Mouse (Mus musculus) forebrain, embryonic 16.5 days (tissue): ENCODE results near the gene Hacd2. TPM values are rescaled to one million over a fixed set of nuclear protein-coding genes. Genes with fewer than 3 reads are reported as not detected.

ENCODE experiments used
- ATAC-seq: fragments of 200-750 bp; cut with Nextera tagmentation; 2 replicates; pipeline ENCODE4 v1.8.0; 2017; ENCODE audit warnings: mild to moderate bottlenecking, moderate library complexity
- H3K27ac ChIP-seq: fragments of 300-500 bp; sonication (generic); 2 replicates; pipeline ENCODE4 v1.5.1; 2014; ENCODE audit warnings: low read length, control low read depth
- H3K27me3 ChIP-seq: fragments of 300-500 bp; sonication (generic); replicated peaks from 2 replicates; pipeline ENCODE4 v1.6.1; 2014; ENCODE audit warnings: low read length; ENCODE audit not compliant: control insufficient read depth, insufficient read depth
- H3K36me3 ChIP-seq: fragments of 300-500 bp; sonication (generic); 2 replicates; pipeline ENCODE4 v1.6.1; 2014; ENCODE audit not compliant: control insufficient read depth, insufficient read depth
- H3K4me1 ChIP-seq: fragments of 300-500 bp; sonication (generic); replicated peaks from 2 replicates; pipeline ENCODE4 v1.6.1; 2014; ENCODE audit warnings: low read length; ENCODE audit not compliant: control insufficient read depth, insufficient read depth
- H3K4me2 ChIP-seq: fragments of 300-500 bp; sonication (generic); 2 replicates; pipeline ENCODE4 v1.6.1; 2014; ENCODE audit warnings: mild to moderate bottlenecking, low read length, control low read depth
- H3K4me3 ChIP-seq: fragments of 300-500 bp; sonication (generic); replicated peaks from 2 replicates; pipeline ENCODE4 v1.5.1; 2014; ENCODE audit warnings: mild to moderate bottlenecking, low read length, control low read depth
- H3K9ac ChIP-seq: fragments of 300-500 bp; sonication (generic); replicated peaks from 2 replicates; pipeline ENCODE4 v1.6.1; 2014; ENCODE audit warnings: low read depth, low read length, control low read depth
- H3K9me3 ChIP-seq: fragments of 300-500 bp; sonication (generic); 2 replicates; pipeline ENCODE4 v1.6.1; 2016; ENCODE audit warnings: low read length; ENCODE audit not compliant: control insufficient read depth
- WGBS: fragments of 180-500 bp; shearing (Covaris S2); extraction: QIAGEN DNeasy Blood & Tissue Kit; methylation state at CpG from one replicate; pipeline ENCODE4 v1.1.7; 2014; 5-methylcytosine and 5-hydroxymethylcytosine counted together
- polyA plus RNA-seq: library from polyadenylated mRNA; unstranded; fragments of >200 nt; fragmentation: Nextera tagmentation; extraction: Ambion mirVana; gene quantifications from 2 replicates; pipeline ENCODE4 v1.2.1, GENCODE M21; 2015

Hacd2 gene
- polyA plus RNA-seq, 1 experiment from 2014 or later: 39.8 TPM

- no peaks in the 10 kb centered on the region for H3K9me3 ChIP-seq
- H3K27ac ChIP-seq: no peak overlapping the region
- H3K4me1 ChIP-seq: no peaks in the 10 kb centered on the region
- H3K27me3 ChIP-seq: no peaks in the 10 kb centered on the region
- ATAC-seq: no peak
- no peak overlapping the region for H3K4me3 ChIP-seq
- no peaks in the 10 kb centered on the region for H3K36me3 ChIP-seq
- no peak overlapping the region for H3K9ac ChIP-seq
- H3K4me2 ChIP-seq: no peak overlapping the region
- 17% methylated on average over 4 of the region's 4 CpGs for WGBS
These were observed 123.9 kb downstream of the Hacd2 start for GRCm38 (mm10) chr16:35146153-35146552.

GRCm38 (mm10) chr16:35153146-35153755 is 131.0 kb downstream of the Hacd2 start:
- no peak overlapping the region for H3K9ac ChIP-seq
- H3K4me2 ChIP-seq: no peak overlapping the region
- ATAC-seq: no peak
- H3K4me3 ChIP-seq: no peak overlapping the region
- no peak overlapping the region for H3K27ac ChIP-seq
- 4% methylated on average over 12 of the region's 12 CpGs for WGBS
- no peaks in the 10 kb centered on the region for H3K9me3 ChIP-seq
- no peaks in the 10 kb centered on the region for H3K36me3 ChIP-seq
- H3K4me1 ChIP-seq: peaks cover 35% of the 10 kb centered on the region
- H3K27me3 ChIP-seq: peaks cover 11% of the 10 kb centered on the region; the same call in 1 of the 2 replicates

- Histone ChIP-seq H3K4me3 (peak overlapping the region; percentile 72), H3K27me3 (peaks cover 11% of the 10 kb centered on the region; the same call in 1 of the 2 replicates), H3K27ac (peak overlapping the region; percentile 85), H3K4me1 (peaks cover 42% of the 10 kb centered on the region), H3K9ac (peak overlapping the region; percentile 92), H3K4me2 (peak overlapping the region; percentile 82), H3K36me3 (no peaks in the 10 kb centered on the region), H3K9me3 (no peaks in the 10 kb centered on the region)
- peak; percentile 80 for ATAC-seq
- WGBS: 0% methylated on average over 29 of the region's 29 CpGs
These were observed 132.0 kb downstream of the Hacd2 start for GRCm38 (mm10) chr16:35154245-35154640.

GRCm38 (mm10) chr16:35154641-35155390 is 132.6 kb downstream of the Hacd2 start, which contains the start of gene Adcy5:
TSS of gene Adcy5 (plus strand) at chr16:35154877.
- 1% methylated on average over 78 of the region's 104 CpGs for WGBS
- peak within 1 kb of the TSS; percentile 72 for H3K4me3 ChIP-seq
- H3K9ac ChIP-seq: peak within 1 kb of the TSS; percentile 92
- H3K36me3 ChIP-seq: no peaks in the 10 kb centered on the region
- peaks cover 48% of the 10 kb centered on the region for H3K4me1 ChIP-seq
- peak; percentile 69 for ATAC-seq
- H3K27me3 ChIP-seq: peaks cover 11% of the 10 kb centered on the region; the same call in 1 of the 2 replicates
- no peaks in the 10 kb centered on the region for H3K9me3 ChIP-seq
- peak within 1 kb of the TSS; percentile 85 for H3K27ac ChIP-seq
- peak within 1 kb of the TSS; percentile 82 for H3K4me2 ChIP-seq

- Histone ChIP-seq H3K4me3 (peak overlapping the region; percentile 72), H3K27ac (peak overlapping the region; percentile 85), H3K27me3 (peaks cover 11% of the 10 kb centered on the region; the same call in 1 of the 2 replicates), H3K9me3 (no peaks in the 10 kb centered on the region), H3K4me2 (peak overlapping the region; percentile 82), H3K36me3 (no peaks in the 10 kb centered on the region), H3K4me1 (peaks cover 56% of the 10 kb centered on the region), H3K9ac (peak overlapping the region; percentile 92)
- 1% methylated on average over 68 of the region's 87 CpGs for WGBS
- peak; percentile 8; the same call in 1 of the 2 replicates for ATAC-seq
These were observed 133.4 kb downstream of the Hacd2 start for GRCm38 (mm10) chr16:35155391-35156305.

GRCm38 (mm10) chr16:35156306-35156695 is 134.1 kb downstream of the Hacd2 start:
- H3K4me2 ChIP-seq: peak overlapping the region; percentile 82
- H3K27me3 ChIP-seq: peaks cover 11% of the 10 kb centered on the region; the same call in 1 of the 2 replicates
- H3K9ac ChIP-seq: peak overlapping the region; percentile 92
- H3K4me1 ChIP-seq: peaks cover 63% of the 10 kb centered on the region
- peak overlapping the region; percentile 72 for H3K4me3 ChIP-seq
- WGBS: 3% methylated on average over 47 of the region's 48 CpGs
- ATAC-seq: no peak
- no peaks in the 10 kb centered on the region for H3K36me3 ChIP-seq
- no peak overlapping the region for H3K27ac ChIP-seq
- H3K9me3 ChIP-seq: no peaks in the 10 kb centered on the region

- H3K36me3 ChIP-seq: no peaks in the 10 kb centered on the region
- H3K4me1 ChIP-seq: peaks cover 63% of the 10 kb centered on the region
- ATAC-seq: no peak
- no peak overlapping the region for H3K9ac ChIP-seq
- H3K27ac ChIP-seq: no peak overlapping the region
- 81% methylated on average over 21 of the region's 21 CpGs for whole genome bisulfite sequencing
- peak overlapping the region; percentile 82 for H3K4me2 ChIP-seq
- H3K4me3 ChIP-seq: peak overlapping the region; percentile 72
- no peaks in the 10 kb centered on the region for H3K9me3 ChIP-seq
- H3K27me3 ChIP-seq: peaks cover 11% of the 10 kb centered on the region; the same call in 1 of the 2 replicates
These were observed 134.6 kb downstream of the Hacd2 start for GRCm38 (mm10) chr16:35156832-35157231.
